Mouse (Mus musculus) gonadal fat pad, adult 2 months (tissue): ENCODE results near the gene Entpd1. TPM values are rescaled to one million over a fixed set of nuclear protein-coding genes. Genes with fewer than 3 reads are reported as not detected.

Source experiments
- DNase-seq: peaks from one replicate; pipeline ENCODE4 v3.0.0-alpha.2; 2012; ENCODE audit warnings: low read depth
- polyA plus RNA-seq: library from polyadenylated mRNA; depleted of rRNA; stranded (reverse); fragments of >200 nt; gene quantifications from 2 replicates; pipeline ENCODE4 v1.2.3, GENCODE M21; 2012

Gene Entpd1
- polyA plus RNA-seq, 1 experiment, result 24.3 TPM

GRCm38 (mm10) chr19:40722137-40723038 lies 110.2 kb downstream of the Entpd1 start:
- no peak for DNase-seq

GRCm38 (mm10) chr19:40723516-40723915 lies 111.3 kb downstream of the Entpd1 start:
- DNase-seq, result no peak

- DNase-seq, result no peak
Measured at GRCm38 (mm10) chr19:40726148-40726547, 114.0 kb downstream of the Entpd1 start.

- no peak for DNase-seq
Measured at GRCm38 (mm10) chr19:40726614-40727013, 114.4 kb downstream of the Entpd1 start.

- DNase-seq, result no peak
Measured at GRCm38 (mm10) chr19:40728213-40728612, 116.0 kb downstream of the Entpd1 start.

- DNase-seq, result no peak
Measured at GRCm38 (mm10) chr19:40728732-40729420, 116.7 kb downstream of the Entpd1 start.

GRCm38 (mm10) chr19:40733409-40733808 lies 121.2 kb downstream of the Entpd1 start:
- no peak for DNase-seq

- no peak for DNase-seq
Measured at GRCm38 (mm10) chr19:40733849-40734248, 121.7 kb downstream of the Entpd1 start.

- DNase-seq, result no peak
Measured at GRCm38 (mm10) chr19:40736680-40737512, 124.7 kb downstream of the Entpd1 start.

- no peak for DNase-seq
Measured at GRCm38 (mm10) chr19:40737613-40738012, 125.4 kb downstream of the Entpd1 start.

- DNase-seq, result no peak
Measured at GRCm38 (mm10) chr19:40738683-40739324, 126.6 kb downstream of the Entpd1 start.

GRCm38 (mm10) chr19:40746603-40747002 lies 134.4 kb downstream of the Entpd1 start:
- no peak for DNase-seq

- no peak for DNase-seq
Measured at GRCm38 (mm10) chr19:40748559-40748958, 136.4 kb downstream of the Entpd1 start, which contains the start of gene Cc2d2b. Cc2d2b (plus strand) TSS chr19:40748753.

GRCm38 (mm10) chr19:40754311-40754710 lies 142.1 kb downstream of the Entpd1 start:
- DNase-seq, result no peak

GRCm38 (mm10) chr19:40760071-40760470 lies 147.9 kb downstream of the Entpd1 start:
- no peak for DNase-seq

GRCm38 (mm10) chr19:40762023-40762759 lies 150.0 kb downstream of the Entpd1 start:
- peak; percentile 17 for DNase-seq

- DNase-seq, result no peak
Measured at GRCm38 (mm10) chr19:40767189-40767588, 155.0 kb downstream of the Entpd1 start.

- DNase-seq, result no peak
Measured at GRCm38 (mm10) chr19:40769341-40769770, 157.2 kb downstream of the Entpd1 start.

GRCm38 (mm10) chr19:40788004-40788714 lies 176.0 kb downstream of the Entpd1 start:
- DNase-seq, result no peak

GRCm38 (mm10) chr19:40788715-40789084 lies 176.5 kb downstream of the Entpd1 start:
- no peak for DNase-seq
